Mouse (Mus musculus): ENCODE data around the gene Tm6sf1. TPM values are rescaled to one million over a fixed set of nuclear protein-coding genes. Genes with fewer than 3 reads are reported as not detected.
A peak's percentile ranks its signal among the peaks of the same experiment; 100 is the strongest.

The Tm6sf1 gene
- total and polyA plus RNA-seq, 3 experiments, result 0.35 to 8.6 TPM; not detected in 1

GRCm38 (mm10) chr7:81860071-81860470 lies 1.3 kb downstream of the Tm6sf1 start:
- peaks cover 0 to 17% of the 10 kb centered on the region in 2 experiments; a peak in 3 of 4 replicates for H3K4me1 ChIP-seq (ENCODE audit: control insufficient read depth in 1 of 2, insufficient read depth in 2 of 2, low read length in 2 of 2)
- H3K4me3 ChIP-seq (ENCODE audit: control insufficient read depth in 1 of 2, insufficient read depth in 1 of 2, low read depth in 2 of 2, low read length in 2 of 2), result peak overlapping the region in 1 of 2 experiments; percentile 20; a peak in 1 of 4 replicates
- H3K27ac ChIP-seq (ENCODE audit: control insufficient read depth, low read depth, low read length), result no peak overlapping the region
- peak; percentile 41 for DNase-seq (ENCODE audit: low read depth, low spot score)
- H3K9ac ChIP-seq (ENCODE audit: control insufficient read depth, low read depth, low read length, poor library complexity, severe bottlenecking), result no peak overlapping the region
- no peaks in the 10 kb centered on the region for H3K27me3 ChIP-seq (ENCODE audit: control insufficient read depth in 1 of 2, insufficient read depth in 2 of 2, low read length in 2 of 2)
- no peaks in the 10 kb centered on the region for H3K36me3 ChIP-seq (ENCODE audit: control insufficient read depth in 1 of 2, insufficient read depth in 2 of 2, low read length in 2 of 2)
- H3K9me3 ChIP-seq (replicated peaks; ENCODE audit: insufficient read depth, low read length), result no peaks in the 10 kb centered on the region
- TF ChIP-seq EP300 (IDR thresholded peaks at IDR 0.05; ENCODE audit: low read depth in 1 of 2, low read length in 2 of 2), result no peak
- TF ChIP-seq GATA1 (IDR thresholded peaks at IDR 0.05; ENCODE audit: low read depth, low read length), result no peak
- no peak for TF ChIP-seq RAD21 (IDR thresholded peaks at IDR 0.05; ENCODE audit: low read depth, low read length)
- no peaks in the 10 kb centered on the region for H3K79me2 ChIP-seq (ENCODE audit: control insufficient read depth, insufficient read depth, low read length, poor library complexity)

- Histone ChIP-seq H3K36me3 (ENCODE audit: control insufficient read depth in 1 of 2, insufficient read depth in 2 of 2, low read length in 2 of 2) (no peaks in the 10 kb centered on the region), H3K9me3 (replicated peaks; ENCODE audit: insufficient read depth, low read length) (no peaks in the 10 kb centered on the region), H3K4me1 (ENCODE audit: control insufficient read depth in 1 of 2, insufficient read depth in 2 of 2, low read length in 2 of 2) (peaks cover 0 to 17% of the 10 kb centered on the region in 2 experiments; a peak in 3 of 4 replicates), H3K4me3 (ENCODE audit: control insufficient read depth in 1 of 2, insufficient read depth in 1 of 2, low read depth in 2 of 2, low read length in 2 of 2) (no peak overlapping the region), H3K27ac (ENCODE audit: control insufficient read depth, low read depth, low read length) (no peak overlapping the region), H3K9ac (ENCODE audit: control insufficient read depth, low read depth, low read length, poor library complexity, severe bottlenecking) (no peak overlapping the region), H3K79me2 (ENCODE audit: control insufficient read depth, insufficient read depth, low read length, poor library complexity) (no peaks in the 10 kb centered on the region), H3K27me3 (ENCODE audit: control insufficient read depth in 1 of 2, insufficient read depth in 2 of 2, low read length in 2 of 2) (no peaks in the 10 kb centered on the region)
- no peak for TF ChIP-seq CTCF (IDR thresholded peaks at IDR 0.05 in 2 of 3, conservative IDR thresholded peaks at IDR 0.05 in 1 of 3; ENCODE audit: control insufficient read depth in 1 of 3, insufficient read depth in 1 of 3, low read depth in 2 of 3, low read length in 3 of 3, poor library complexity in 1 of 3, severe bottlenecking in 1 of 3)
- TF ChIP-seq E2F4 (IDR thresholded peaks at IDR 0.05; ENCODE audit: borderline replicate concordance, low read depth, low read length), result no peak
- TF ChIP-seq NRF1 (IDR thresholded peaks at IDR 0.05; ENCODE audit: insufficient read depth, low read depth, low read length, poor library complexity, severe bottlenecking), result no peak
- TF ChIP-seq TBP (IDR thresholded peaks at IDR 0.05; ENCODE audit: low read depth, low read length), result no peak
- no peak for TF ChIP-seq MAX (IDR thresholded peaks at IDR 0.05; ENCODE audit: low read length)
- no peak for TF ChIP-seq HCFC1 (IDR thresholded peaks at IDR 0.05; ENCODE audit: low read depth, low read length)
- DNase-seq (ENCODE audit: low read depth, low spot score), result peak; percentile 17
Measured at GRCm38 (mm10) chr7:81860996-81861395, 2.2 kb downstream of the Tm6sf1 start.

GRCm38 (mm10) chr7:81861461-81861860 lies 2.7 kb downstream of the Tm6sf1 start:
- H3K9me3 ChIP-seq (replicated peaks; ENCODE audit: insufficient read depth, low read length), result no peaks in the 10 kb centered on the region
- H3K4me3 ChIP-seq (ENCODE audit: control insufficient read depth in 1 of 2, insufficient read depth in 1 of 2, low read depth in 2 of 2, low read length in 2 of 2), result no peak overlapping the region
- TF ChIP-seq SMC3 (IDR thresholded peaks at IDR 0.05; ENCODE audit: low read depth, low read length), result no peak
- TF ChIP-seq POLR2AphosphoS5 (IDR thresholded peaks at IDR 0.05; ENCODE audit: borderline replicate concordance, low read depth, low read length), result no peak
- TF ChIP-seq UBTF (IDR thresholded peaks at IDR 0.05; ENCODE audit: borderline replicate concordance, insufficient read depth, low read depth, low read length), result no peak
- no peak for TF ChIP-seq ZNF384 (IDR thresholded peaks at IDR 0.05; ENCODE audit: low read depth, low read length)
- TF ChIP-seq TAL1 (IDR thresholded peaks at IDR 0.05; ENCODE audit: low read length), result no peak
- no peak for TF ChIP-seq CHD2 (IDR thresholded peaks at IDR 0.05; ENCODE audit: low read length)
- TF ChIP-seq JUND (IDR thresholded peaks at IDR 0.05; ENCODE audit: low read depth, low read length), result no peak
- TF ChIP-seq ETS1 (IDR thresholded peaks at IDR 0.05; ENCODE audit: low read depth, low read length), result no peak
- TF ChIP-seq MAZ (IDR thresholded peaks at IDR 0.05; ENCODE audit: low read depth, low read length), result no peak
- TF ChIP-seq E2F4 (IDR thresholded peaks at IDR 0.05; ENCODE audit: borderline replicate concordance, low read depth, low read length), result no peak
- peaks cover 0 to 17% of the 10 kb centered on the region in 2 experiments; a peak in 3 of 4 replicates for H3K4me1 ChIP-seq (ENCODE audit: control insufficient read depth in 1 of 2, insufficient read depth in 2 of 2, low read length in 2 of 2)
- no peak for DNase-seq (ENCODE audit: low read depth, low spot score)
- H3K27ac ChIP-seq (ENCODE audit: control insufficient read depth, low read depth, low read length), result no peak overlapping the region
- no peaks in the 10 kb centered on the region for H3K36me3 ChIP-seq (ENCODE audit: control insufficient read depth in 1 of 2, insufficient read depth in 2 of 2, low read length in 2 of 2)
- H3K9ac ChIP-seq (ENCODE audit: control insufficient read depth, low read depth, low read length, poor library complexity, severe bottlenecking), result no peak overlapping the region
- no peaks in the 10 kb centered on the region for H3K27me3 ChIP-seq (ENCODE audit: control insufficient read depth in 1 of 2, insufficient read depth in 2 of 2, low read length in 2 of 2)
- H3K79me2 ChIP-seq (ENCODE audit: control insufficient read depth, insufficient read depth, low read length, poor library complexity), result no peaks in the 10 kb centered on the region
